Mouse (Mus musculus) neural tube, embryonic 11.5 days (tissue): ENCODE results near the gene Prkn. TPM values are rescaled to one million over a fixed set of nuclear protein-coding genes. Genes with fewer than 3 reads are reported as not detected.
A peak's percentile ranks its signal among the peaks of the same experiment; 100 is the strongest.

Source experiments
- ATAC-seq: fragments of 200-750 bp; cut with Nextera tagmentation; 2 replicates; pipeline ENCODE4 v1.8.0; 2017; ENCODE audit warnings: moderate number of reproducible peaks, mild to moderate bottlenecking, moderate TSS enrichment, moderate library complexity; ENCODE audit not compliant: insufficient read depth, low FRiP score, low TSS enrichment
- DNase-seq: peaks from one replicate; pipeline ENCODE4 v3.0.0-alpha.2; 2015; ENCODE audit warnings: low spot score
- H3K27ac ChIP-seq: fragments of 300-500 bp; sonication (generic); 2 replicates; pipeline ENCODE4 v1.5.1; 2014; ENCODE audit warnings: low read depth, mild to moderate bottlenecking, low read length
- H3K27me3 ChIP-seq: fragments of 300-500 bp; sonication (generic); 2 replicates; pipeline ENCODE4 v1.6.1; 2014; ENCODE audit warnings: mild to moderate bottlenecking, low read length, mixed read lengths; ENCODE audit not compliant: control insufficient read depth, insufficient read depth
- H3K36me3 ChIP-seq: fragments of 300-500 bp; sonication (generic); 2 replicates; pipeline ENCODE4 v1.6.1; 2014; ENCODE audit warnings: mild to moderate bottlenecking, low read length, moderate library complexity, mixed read lengths; ENCODE audit not compliant: control insufficient read depth, insufficient read depth
- H3K4me1 ChIP-seq: fragments of 300-500 bp; sonication (generic); 2 replicates; pipeline ENCODE4 v1.6.1; 2014; ENCODE audit warnings: low read length, mixed read lengths; ENCODE audit not compliant: control insufficient read depth, insufficient read depth
- H3K4me2 ChIP-seq: fragments of 300-500 bp; sonication (generic); 2 replicates; pipeline ENCODE4 v1.6.1; 2014; ENCODE audit warnings: low read depth, mild to moderate bottlenecking, moderate library complexity
- H3K4me3 ChIP-seq: fragments of 300-500 bp; sonication (generic); 2 replicates; pipeline ENCODE4 v1.5.1; 2014; ENCODE audit warnings: low read depth, low read length
- H3K9ac ChIP-seq: fragments of 300-500 bp; sonication (generic); 2 replicates; pipeline ENCODE4 v1.6.1; 2014; ENCODE audit warnings: mild to moderate bottlenecking, low read length
- H3K9me3 ChIP-seq: fragments of 300-500 bp; sonication (generic); 2 replicates; pipeline ENCODE4 v1.6.1; 2016; ENCODE audit warnings: low read length; ENCODE audit not compliant: control insufficient read depth
- WGBS: fragments of 180-500 bp; shearing (Covaris S2); extraction: QIAGEN DNeasy Blood & Tissue Kit; methylation state at CpG from one replicate; pipeline ENCODE4 v1.1.7; 2014; 5-methylcytosine and 5-hydroxymethylcytosine counted together
- polyA plus RNA-seq: library from polyadenylated mRNA; unstranded; fragments of >200 nt; fragmentation: Nextera tagmentation; extraction: Ambion mirVana; gene quantifications from 2 replicates; pipeline ENCODE4 v1.2.1, GENCODE M21; 2014

Prkn gene
- polyA plus RNA-seq, 1 experiment from 2014 or later = 1.4 TPM

- H3K4me2 ChIP-seq = no peak overlapping the region
- H3K36me3 ChIP-seq = no peaks in the 10 kb centered on the region
- ATAC-seq (no peak), DNase-seq (no peak)
- H3K27me3 ChIP-seq = no peaks in the 10 kb centered on the region
- no peak overlapping the region for H3K9ac ChIP-seq
- H3K4me3 ChIP-seq = no peak overlapping the region
- WGBS = 88% methylated on average over 2 of the region's 2 CpGs
- H3K27ac ChIP-seq = no peak overlapping the region
- H3K4me1 ChIP-seq = no peaks in the 10 kb centered on the region
- H3K9me3 ChIP-seq = no peaks in the 10 kb centered on the region
Measured at GRCm38 (mm10) chr17:11032366-11032765, 192.2 kb downstream of the Prkn start.

GRCm38 (mm10) chr17:11033594-11033993 is 193.4 kb downstream of the Prkn start:
- no peak overlapping the region for H3K27ac ChIP-seq
- WGBS = 64% methylated on average over 2 of the region's 2 CpGs
- no peak overlapping the region for H3K4me2 ChIP-seq
- ATAC-seq = no peak
- no peak overlapping the region for H3K9ac ChIP-seq
- no peaks in the 10 kb centered on the region for H3K9me3 ChIP-seq
- H3K4me1 ChIP-seq = no peaks in the 10 kb centered on the region
- DNase-seq = no peak
- no peaks in the 10 kb centered on the region for H3K27me3 ChIP-seq
- no peak overlapping the region for H3K4me3 ChIP-seq
- no peaks in the 10 kb centered on the region for H3K36me3 ChIP-seq

GRCm38 (mm10) chr17:11038272-11038671 is 198.1 kb downstream of the Prkn start:
- H3K4me2 ChIP-seq = no peak overlapping the region
- no peaks in the 10 kb centered on the region for H3K9me3 ChIP-seq
- no peak overlapping the region for H3K27ac ChIP-seq
- no peak overlapping the region for H3K4me3 ChIP-seq
- H3K9ac ChIP-seq = no peak overlapping the region
- no peaks in the 10 kb centered on the region for H3K27me3 ChIP-seq
- WGBS = 88% methylated on average over 1 of the region's 1 CpGs
- no peak for DNase-seq
- no peak for ATAC-seq
- H3K36me3 ChIP-seq = no peaks in the 10 kb centered on the region
- no peaks in the 10 kb centered on the region for H3K4me1 ChIP-seq

- H3K27me3 ChIP-seq = no peaks in the 10 kb centered on the region
- no peaks in the 10 kb centered on the region for H3K9me3 ChIP-seq
- no peak overlapping the region for H3K27ac ChIP-seq
- DNase-seq (no peak), ATAC-seq (no peak)
- no peaks in the 10 kb centered on the region for H3K36me3 ChIP-seq
- 81% methylated on average over 1 of the region's 1 CpGs for WGBS
- H3K9ac ChIP-seq = no peak overlapping the region
- no peak overlapping the region for H3K4me2 ChIP-seq
- no peak overlapping the region for H3K4me3 ChIP-seq
- H3K4me1 ChIP-seq = peaks cover 5% of the 10 kb centered on the region
Measured at GRCm38 (mm10) chr17:11058986-11059385, 218.8 kb downstream of the Prkn start.

- Histone ChIP-seq H3K9me3 (no peaks in the 10 kb centered on the region), H3K4me3 (0 out of 2 replicates have a peak overlapping the region, but pooled peaks have one; percentile 7), H3K27me3 (no peaks in the 10 kb centered on the region), H3K4me1 (peaks cover 6% of the 10 kb centered on the region; the same call in 1 of the 2 replicates), H3K36me3 (no peaks in the 10 kb centered on the region), H3K27ac (peak overlapping the region; percentile 37; the same call in 1 of the 2 replicates), H3K9ac (no peak overlapping the region), H3K4me2 (peak overlapping the region; percentile 38)
- 4% methylated on average over 16 of the region's 16 CpGs for WGBS
- DNase-seq = peak; percentile 50
- peak; percentile 38; the same call in 1 of the 2 replicates for ATAC-seq
Measured at GRCm38 (mm10) chr17:11067076-11067703, 227.0 kb downstream of the Prkn start.

- Histone ChIP-seq H3K4me3 (no peak overlapping the region), H3K27ac (peak overlapping the region; percentile 37)
Measured at GRCm38 (mm10) chr17:11067704-11068475, 227.7 kb downstream of the Prkn start.

GRCm38 (mm10) chr17:11070996-11071395 is 230.8 kb downstream of the Prkn start:
- H3K4me1 ChIP-seq = peaks cover 6% of the 10 kb centered on the region; the same call in 1 of the 2 replicates
- ATAC-seq (no peak), DNase-seq (no peak)
- no peaks in the 10 kb centered on the region for H3K9me3 ChIP-seq
- H3K4me3 ChIP-seq = no peak overlapping the region
- no peak overlapping the region for H3K9ac ChIP-seq
- no peaks in the 10 kb centered on the region for H3K27me3 ChIP-seq
- H3K4me2 ChIP-seq = no peak overlapping the region
- no peaks in the 10 kb centered on the region for H3K36me3 ChIP-seq
- no peak overlapping the region for H3K27ac ChIP-seq

More at GRCm38 (mm10) chr17:11067704-11068475, 227.7 kb downstream of the Prkn start:
- Histone ChIP-seq H3K4me2 (peak overlapping the region; percentile 38), H3K36me3 (no peaks in the 10 kb centered on the region), H3K27me3 (no peaks in the 10 kb centered on the region), H3K9me3 (no peaks in the 10 kb centered on the region), H3K4me1 (peaks cover 6% of the 10 kb centered on the region; the same call in 1 of the 2 replicates), H3K9ac (no peak overlapping the region)
- DNase-seq (peak; percentile 81), ATAC-seq (peak; percentile 92)
- 4% methylated on average over 14 of the region's 14 CpGs for WGBS

GRCm38 (mm10) chr17:11076319-11076903 is 236.2 kb downstream of the Prkn start:
- no peak for ATAC-seq
- DNase-seq = peak; percentile 48
- WGBS = 59% methylated on average over 6 of the region's 6 CpGs
- Histone ChIP-seq H3K27ac (no peak overlapping the region), H3K36me3 (no peaks in the 10 kb centered on the region), H3K4me3 (no peak overlapping the region), H3K27me3 (no peaks in the 10 kb centered on the region), H3K4me1 (no peaks in the 10 kb centered on the region; the same call in 1 of the 2 replicates), H3K9ac (no peak overlapping the region), H3K9me3 (no peaks in the 10 kb centered on the region), H3K4me2 (no peak overlapping the region)
